Mouse (Mus musculus) CD4-positive, CD25-positive, alpha-beta regulatory T cell, adult 4 months (primary cell): Measurements from ENCODE around the gene Acox2. TPM values are rescaled to one million over a fixed set of nuclear protein-coding genes. Genes with fewer than 3 reads are reported as not detected.

Experiments
- ATAC-seq: one replicate; pipeline ENCODE4 v1.8.0; 2017
- polyA plus RNA-seq, 2 experiments: library from polyadenylated mRNA; unstranded; fragments of 100-300 nt; shearing (Covaris generic); gene quantifications; one replicate each; pipeline ENCODE4 v1.2.1; 2017

Acox2 gene
- polyA plus RNA-seq, 2 experiments from 2014 or later: not detected

- no peak for ATAC-seq
Measured at GRCm38 (mm10) chr14:8246878-8247277, 12.3 kb downstream of the Acox2 start.

- no peak for ATAC-seq
Measured at GRCm38 (mm10) chr14:8244211-8244611, 14.9 kb downstream of the Acox2 start.

GRCm38 (mm10) chr14:8243136-8243888 lies 15.8 kb downstream of the Acox2 start:
- ATAC-seq: no peak

GRCm38 (mm10) chr14:8242388-8242920 lies 16.7 kb downstream of the Acox2 start:
- no peak for ATAC-seq

GRCm38 (mm10) chr14:8241816-8242215 lies 17.3 kb downstream of the Acox2 start:
- ATAC-seq: no peak

GRCm38 (mm10) chr14:8233252-8233651 lies 25.9 kb downstream of the Acox2 start:
- no peak for ATAC-seq

GRCm38 (mm10) chr14:8232155-8232910 lies 26.8 kb downstream of the Acox2 start:
- no peak for ATAC-seq

- no peak for ATAC-seq
Measured at GRCm38 (mm10) chr14:8229367-8230019, 29.7 kb downstream of the Acox2 start.

GRCm38 (mm10) chr14:8224805-8225204 lies 34.3 kb downstream of the Acox2 start:
- no peak for ATAC-seq

- no peak for ATAC-seq
Measured at GRCm38 (mm10) chr14:8223506-8224293, 35.5 kb downstream of the Acox2 start.

GRCm38 (mm10) chr14:8222561-8222960 lies 36.6 kb downstream of the Acox2 start:
- ATAC-seq: no peak

GRCm38 (mm10) chr14:8220912-8221311 lies 38.2 kb downstream of the Acox2 start:
- ATAC-seq: no peak

- ATAC-seq: no peak
Measured at GRCm38 (mm10) chr14:8220306-8220705, 38.8 kb downstream of the Acox2 start.

- no peak for ATAC-seq
Measured at GRCm38 (mm10) chr14:8219876-8220275, 39.3 kb downstream of the Acox2 start.

- ATAC-seq: no peak
Measured at GRCm38 (mm10) chr14:8218730-8219380, 40.3 kb downstream of the Acox2 start.

- ATAC-seq: no peak
Measured at GRCm38 (mm10) chr14:8218238-8218637, 40.9 kb downstream of the Acox2 start.

GRCm38 (mm10) chr14:8216100-8216499 lies 43.1 kb downstream of the Acox2 start:
- no peak for ATAC-seq

GRCm38 (mm10) chr14:8215208-8215778 lies 43.9 kb downstream of the Acox2 start:
- no peak for ATAC-seq

GRCm38 (mm10) chr14:8214299-8215207 lies 44.6 kb downstream of the Acox2 start:
- ATAC-seq: peak; percentile 49

- peak; percentile 91 for ATAC-seq
Measured at GRCm38 (mm10) chr14:8213803-8214224, 45.3 kb downstream of the Acox2 start, which contains the start of gene Kctd6. Gene Kctd6, plus strand, starts transcription at chr14:8214140.
